Mouse (Mus musculus) fibroblast of lung, adult 2 months (primary cell): ENCODE measurements around the gene Myo6.

Source experiments
- DNase-seq: peaks from one replicate; pipeline ENCODE4 v3.0.0-alpha.2; 2011; ENCODE audit warnings: low read depth

Myo6 gene

GRCm38 (mm10) chr9:80164611-80165474, at the start of gene Myo6:
Myo6 (plus strand) TSS chr9:80165031.
- peak; percentile 62 for DNase-seq

GRCm38 (mm10) chr9:80145992-80146587, 18.7 kb upstream of the Myo6 start:
- no peak for DNase-seq

- no peak for DNase-seq
Measured at GRCm38 (mm10) chr9:80149594-80149993, 15.2 kb upstream of the Myo6 start.

- DNase-seq, result no peak
Measured at GRCm38 (mm10) chr9:80155277-80155676, 9.6 kb upstream of the Myo6 start.

GRCm38 (mm10) chr9:80156780-80157179, 8.1 kb upstream of the Myo6 start:
- no peak for DNase-seq

DNA sequence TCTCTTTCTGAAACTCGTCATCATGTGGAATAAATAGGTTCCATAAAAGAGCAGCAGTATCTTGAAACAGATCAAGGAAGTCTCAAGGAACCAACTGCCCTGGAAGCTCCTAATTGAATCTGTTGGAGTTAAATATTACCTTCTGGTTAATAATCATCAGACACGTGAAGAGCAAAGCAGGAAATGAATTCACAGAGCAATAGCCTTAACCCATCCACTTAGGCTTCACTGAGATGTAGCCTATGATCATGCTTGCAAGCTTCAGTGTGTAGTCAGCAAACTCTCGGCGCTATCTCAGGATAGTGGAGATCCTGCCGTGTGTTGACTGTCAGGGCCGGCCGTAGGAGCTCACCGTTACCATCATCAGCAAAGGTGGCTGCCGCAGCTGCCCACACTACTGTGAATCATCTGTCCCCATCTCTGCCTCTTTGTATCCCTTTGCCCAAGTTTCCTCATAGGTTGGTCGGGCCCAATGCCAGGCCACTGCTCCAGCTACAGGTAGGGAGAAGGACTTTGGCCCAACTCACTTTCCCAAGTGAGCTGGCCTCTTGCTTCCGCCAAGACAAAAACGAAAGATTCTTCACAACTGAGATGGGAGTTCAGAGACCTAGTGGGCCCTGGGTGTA, 6.9 kb upstream of the Myo6 start:
- no peak for DNase-seq

- DNase-seq, result no peak
Measured at GRCm38 (mm10) chr9:80158937-80159336, 5.9 kb upstream of the Myo6 start.

DNA sequence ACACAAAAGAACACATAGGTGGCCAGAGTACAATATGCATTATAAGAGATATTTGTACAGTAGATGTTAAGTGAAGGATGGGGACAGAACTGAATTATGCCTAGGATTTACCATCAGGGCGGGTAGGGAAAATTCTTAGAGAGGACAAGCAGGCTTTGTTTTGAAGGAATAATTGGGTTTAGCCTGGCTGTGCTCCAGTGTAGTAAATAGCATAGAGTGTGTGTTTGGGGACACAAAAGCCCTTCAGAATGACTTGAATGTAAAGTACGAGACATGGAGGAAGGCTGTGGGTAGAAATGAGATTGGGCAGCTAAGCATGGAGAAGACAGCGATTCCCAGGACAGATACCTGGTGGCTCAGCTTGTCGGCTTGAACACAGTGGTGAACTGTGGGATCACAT, 3.4 kb upstream of the Myo6 start:
- no peak for DNase-seq

DNA sequence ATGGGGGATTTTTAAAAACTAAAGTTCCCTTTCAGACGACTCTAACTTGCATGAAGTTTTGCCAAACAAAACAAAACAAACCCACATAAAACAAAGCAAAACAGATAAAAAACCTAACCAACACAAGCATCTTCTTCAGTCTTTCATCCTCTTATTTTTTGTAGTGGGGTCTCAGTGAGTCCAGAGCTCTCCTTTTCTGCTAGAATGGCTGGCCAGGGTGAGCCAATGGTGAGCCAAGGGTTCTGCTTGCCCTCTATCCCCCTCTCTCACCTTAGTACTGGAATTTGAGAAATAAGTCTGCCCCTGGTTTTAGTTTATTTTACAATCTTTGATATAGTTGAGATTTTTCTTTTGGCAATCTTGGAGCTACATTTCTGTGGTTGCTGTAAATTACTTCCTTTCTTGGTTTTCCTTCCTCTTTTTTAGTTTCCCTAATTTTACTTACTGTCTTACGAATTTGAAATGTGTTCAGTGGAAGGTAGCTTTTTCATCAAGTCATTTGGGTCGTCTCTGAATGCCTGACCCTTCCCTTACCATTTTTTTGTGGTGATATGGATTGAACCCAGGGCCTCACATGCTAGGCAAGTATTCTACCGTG, 1.6 kb upstream of the Myo6 start:
- DNase-seq, result no peak

DNA sequence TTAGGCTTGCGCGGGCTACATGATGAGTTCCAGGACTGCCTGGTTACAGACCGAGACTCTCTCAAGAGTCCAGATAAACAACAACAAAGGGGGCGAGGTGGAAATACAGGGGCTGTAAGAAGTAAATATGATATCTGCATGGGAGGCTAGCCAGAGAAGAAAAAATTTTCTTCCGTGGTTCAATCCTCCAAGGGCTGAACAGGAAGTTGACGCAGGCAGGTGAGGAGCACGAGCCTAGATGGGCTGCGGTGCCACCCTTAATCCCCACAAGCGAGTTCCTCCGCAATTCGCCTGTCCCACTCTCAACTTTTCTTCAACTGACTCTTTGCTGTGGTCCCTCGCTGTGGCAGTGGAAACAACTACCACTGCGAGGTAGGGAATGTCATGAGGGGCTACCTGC, 640 bp upstream of the Myo6 start:
- no peak for DNase-seq

- no peak for DNase-seq
Measured at GRCm38 (mm10) chr9:80165690-80166089, 859 bp downstream of the Myo6 start.

DNA sequence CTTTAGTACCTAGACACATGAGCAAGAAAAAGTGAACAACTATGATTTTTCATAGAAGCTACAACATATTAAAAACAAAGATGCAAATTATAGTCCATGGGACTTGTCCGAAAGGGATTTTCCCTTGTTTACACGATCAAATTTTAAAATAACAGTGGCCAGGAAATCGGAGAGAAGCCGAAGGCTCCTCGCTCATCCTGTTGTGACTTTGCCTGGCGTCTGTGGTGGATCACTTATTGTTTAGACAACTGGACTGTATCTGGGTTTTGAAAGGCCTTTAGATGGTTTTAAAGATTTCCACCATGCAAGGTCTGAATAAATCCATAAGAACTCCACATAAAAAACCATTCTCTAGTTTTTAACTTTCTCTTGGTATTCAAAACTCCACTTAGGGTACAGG, 1.6 kb downstream of the Myo6 start:
- DNase-seq, result no peak

DNA sequence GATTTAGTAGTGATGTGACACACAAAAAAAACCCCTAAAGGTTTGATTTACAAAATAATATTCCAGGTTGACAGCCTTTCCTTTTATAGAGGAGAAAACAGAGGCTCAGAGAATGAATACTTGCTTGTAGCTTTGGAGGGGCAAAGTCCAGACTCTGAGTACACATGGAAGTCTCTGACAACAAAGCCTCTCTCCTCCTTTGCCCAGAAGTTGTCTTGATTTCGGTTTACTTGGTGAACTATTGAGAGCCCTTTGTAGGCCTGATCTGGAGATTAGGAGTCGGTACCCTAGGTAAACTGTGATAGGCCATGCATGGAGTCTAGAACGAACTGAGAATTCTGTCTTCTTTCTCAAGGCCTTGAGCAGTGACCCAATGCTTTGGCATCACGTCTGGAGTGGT, 2.3 kb downstream of the Myo6 start:
- DNase-seq, result no peak

GRCm38 (mm10) chr9:80169551-80169950, 4.7 kb downstream of the Myo6 start:
- no peak for DNase-seq

DNA sequence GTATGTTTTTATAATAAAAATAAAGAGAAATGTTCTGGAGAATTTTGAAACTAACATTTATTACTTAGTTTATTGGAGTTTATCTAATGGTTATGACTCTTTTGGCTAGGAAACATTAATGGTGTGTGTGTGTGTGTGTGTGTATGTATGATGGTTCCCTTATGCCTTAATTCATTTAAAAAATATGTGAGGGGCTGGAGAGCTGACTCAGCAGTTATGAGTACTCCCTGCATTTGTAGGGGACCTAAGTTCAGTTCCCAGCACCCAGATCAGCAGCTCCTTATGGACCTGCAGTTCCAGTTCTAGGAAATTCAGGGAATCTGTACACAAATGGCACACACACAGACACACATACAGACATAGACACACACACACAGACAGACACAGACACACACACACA, 6.4 kb downstream of the Myo6 start:
- no peak for DNase-seq

DNA sequence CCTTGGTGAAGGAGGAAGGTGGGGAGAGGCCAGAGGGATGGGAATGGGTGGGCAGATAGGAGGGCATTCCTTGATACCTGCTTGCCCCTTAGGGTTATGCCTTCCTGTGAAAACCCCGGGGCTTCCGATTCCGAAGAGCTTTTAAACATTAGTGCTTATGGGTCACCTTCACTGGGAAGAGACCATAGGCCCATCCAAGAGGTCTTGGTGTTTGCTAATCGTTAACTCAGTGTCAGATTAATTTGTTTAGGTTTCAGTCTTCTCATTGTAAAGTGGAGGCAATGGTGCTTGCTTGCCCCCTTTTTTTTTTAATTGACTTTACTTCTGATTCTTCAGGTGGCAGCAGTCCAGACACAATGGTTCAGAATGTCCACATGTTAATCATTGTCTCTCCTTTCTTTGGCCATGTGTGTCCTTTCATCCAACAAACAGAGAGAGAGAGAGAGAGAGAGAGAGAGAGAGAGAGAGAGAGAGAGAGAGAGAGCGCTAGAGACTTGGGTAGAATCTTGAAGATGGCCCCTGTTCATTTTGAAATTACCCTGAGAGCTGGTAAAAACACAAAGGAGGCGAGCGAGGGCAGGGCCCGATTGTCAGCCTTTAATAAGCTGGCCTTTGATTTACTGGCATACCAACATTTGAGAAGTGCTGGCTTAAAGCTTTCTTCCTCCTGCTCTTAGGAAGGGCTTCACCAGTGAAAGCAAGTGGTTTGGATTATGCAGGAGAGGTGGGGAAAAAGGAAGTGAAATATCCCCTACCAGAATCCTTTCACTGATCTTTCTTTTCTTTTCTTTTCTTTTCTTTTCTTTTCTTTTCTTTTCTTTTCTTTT, 7.8 kb downstream of the Myo6 start:
- no peak for DNase-seq

GRCm38 (mm10) chr9:80173629-80174028, 8.8 kb downstream of the Myo6 start:
- no peak for DNase-seq

GRCm38 (mm10) chr9:80176696-80177478, 12.1 kb downstream of the Myo6 start:
- DNase-seq, result no peak

GRCm38 (mm10) chr9:80178670-80179069, 13.8 kb downstream of the Myo6 start:
- no peak for DNase-seq

DNA sequence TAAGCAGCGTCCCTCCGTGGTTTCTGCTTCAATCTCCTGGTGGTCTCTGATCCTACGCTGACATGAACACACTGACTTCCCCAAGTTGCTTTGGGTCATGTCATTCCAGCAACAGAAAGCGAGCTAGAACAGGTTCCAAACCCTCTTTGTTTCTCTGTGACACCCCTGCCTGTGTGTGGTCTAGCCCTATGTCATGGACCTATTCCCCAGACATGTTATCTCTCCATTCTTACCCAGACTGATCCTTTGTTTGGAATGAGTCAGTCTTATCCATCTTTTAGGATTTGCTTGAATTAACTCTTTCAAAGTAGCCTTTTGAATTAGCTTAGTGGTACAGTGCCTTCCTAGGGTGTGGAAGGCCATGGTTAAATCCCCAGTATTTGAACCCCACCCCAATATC, 14.9 kb downstream of the Myo6 start:
- no peak for DNase-seq

DNA sequence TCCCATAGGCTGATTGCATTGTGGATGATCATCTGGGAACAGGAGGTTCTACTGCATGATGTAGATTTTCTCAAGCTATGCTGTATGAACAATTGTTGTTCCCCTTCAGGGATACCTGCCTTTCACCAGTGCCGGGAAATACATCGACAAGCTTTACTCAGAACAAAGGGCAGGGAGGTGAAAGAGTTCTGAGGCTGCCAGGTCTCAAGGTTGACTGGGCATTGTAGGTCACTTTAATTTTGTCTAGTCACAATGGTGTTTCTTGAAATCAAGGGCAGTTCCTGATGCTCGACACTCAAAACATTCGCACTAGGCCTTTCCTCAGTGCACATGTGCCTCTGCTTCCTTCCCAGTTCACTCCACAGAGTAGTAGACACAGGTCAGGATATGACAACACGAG, 15.9 kb downstream of the Myo6 start:
- no peak for DNase-seq
